Mouse (Mus musculus): Measurements from ENCODE around the gene Padi2. TPM values are rescaled to one million over a fixed set of nuclear protein-coding genes. Genes with fewer than 3 reads are reported as not detected.
A peak's percentile ranks its signal among the peaks of the same experiment; 100 is the strongest.

Gene Padi2
- total RNA-seq, 1 experiment from 2014 or later: 11.0 TPM

GRCm38 (mm10) chr4:140962207-140962909 is 56.2 kb downstream of the Padi2 start:
- no peak for ATAC-seq (replicated peaks in 1 of 2; ENCODE audit: insufficient read depth in 1 of 2, low FRiP score in 2 of 2, low TSS enrichment in 1 of 2, low read depth in 1 of 2, poor library complexity in 2 of 2, severe bottlenecking in 2 of 2)

- ATAC-seq (replicated peaks in 1 of 2; ENCODE audit: insufficient read depth in 1 of 2, low FRiP score in 2 of 2, low TSS enrichment in 1 of 2, low read depth in 1 of 2, poor library complexity in 2 of 2, severe bottlenecking in 2 of 2): no peak
These were observed 56.8 kb downstream of the Padi2 start for GRCm38 (mm10) chr4:140962950-140963349.

- ATAC-seq (replicated peaks in 1 of 2; ENCODE audit: insufficient read depth in 1 of 2, low FRiP score in 2 of 2, low TSS enrichment in 1 of 2, low read depth in 1 of 2, poor library complexity in 2 of 2, severe bottlenecking in 2 of 2): no peak
These were observed 57.9 kb downstream of the Padi2 start for GRCm38 (mm10) chr4:140963941-140964597.

- ATAC-seq (replicated peaks in 1 of 2; ENCODE audit: insufficient read depth in 1 of 2, low FRiP score in 2 of 2, low TSS enrichment in 1 of 2, low read depth in 1 of 2, poor library complexity in 2 of 2, severe bottlenecking in 2 of 2): peak; percentile 34 to 49; a peak in 3 of 4 replicates
These were observed 58.5 kb downstream of the Padi2 start for GRCm38 (mm10) chr4:140964620-140965019.

- ATAC-seq (replicated peaks in 1 of 2; ENCODE audit: insufficient read depth in 1 of 2, low FRiP score in 2 of 2, low TSS enrichment in 1 of 2, low read depth in 1 of 2, poor library complexity in 2 of 2, severe bottlenecking in 2 of 2): no peak
These were observed 61.4 kb downstream of the Padi2 start for GRCm38 (mm10) chr4:140967386-140968159.

GRCm38 (mm10) chr4:140971691-140972090 is 65.5 kb downstream of the Padi2 start:
- ATAC-seq (replicated peaks in 1 of 2; ENCODE audit: insufficient read depth in 1 of 2, low FRiP score in 2 of 2, low TSS enrichment in 1 of 2, low read depth in 1 of 2, poor library complexity in 2 of 2, severe bottlenecking in 2 of 2): no peak

- ATAC-seq (replicated peaks in 1 of 2; ENCODE audit: insufficient read depth in 1 of 2, low FRiP score in 2 of 2, low TSS enrichment in 1 of 2, low read depth in 1 of 2, poor library complexity in 2 of 2, severe bottlenecking in 2 of 2): no peak
These were observed 68.3 kb downstream of the Padi2 start for GRCm38 (mm10) chr4:140974408-140974807.

GRCm38 (mm10) chr4:140975356-140975755 is 69.2 kb downstream of the Padi2 start:
- peak in 1 of 2 experiments; percentile 13; a peak in 2 of 4 replicates for ATAC-seq (replicated peaks in 1 of 2; ENCODE audit: insufficient read depth in 1 of 2, low FRiP score in 2 of 2, low TSS enrichment in 1 of 2, low read depth in 1 of 2, poor library complexity in 2 of 2, severe bottlenecking in 2 of 2)

- ATAC-seq (replicated peaks in 1 of 2; ENCODE audit: insufficient read depth in 1 of 2, low FRiP score in 2 of 2, low TSS enrichment in 1 of 2, low read depth in 1 of 2, poor library complexity in 2 of 2, severe bottlenecking in 2 of 2): no peak
These were observed 71.1 kb downstream of the Padi2 start for GRCm38 (mm10) chr4:140977278-140977677.

- peak; percentile 49 to 57; a peak in 3 of 4 replicates for ATAC-seq (replicated peaks in 1 of 2; ENCODE audit: insufficient read depth in 1 of 2, low FRiP score in 2 of 2, low TSS enrichment in 1 of 2, low read depth in 1 of 2, poor library complexity in 2 of 2, severe bottlenecking in 2 of 2)
These were observed 71.9 kb downstream of the Padi2 start for GRCm38 (mm10) chr4:140977886-140978692.

GRCm38 (mm10) chr4:140981605-140982004 is 75.5 kb downstream of the Padi2 start:
- no peak for ATAC-seq (replicated peaks in 1 of 2; ENCODE audit: insufficient read depth in 1 of 2, low FRiP score in 2 of 2, low TSS enrichment in 1 of 2, low read depth in 1 of 2, poor library complexity in 2 of 2, severe bottlenecking in 2 of 2)

- no peak for ATAC-seq (replicated peaks in 1 of 2; ENCODE audit: insufficient read depth in 1 of 2, low FRiP score in 2 of 2, low TSS enrichment in 1 of 2, low read depth in 1 of 2, poor library complexity in 2 of 2, severe bottlenecking in 2 of 2)
These were observed 76.7 kb downstream of the Padi2 start for GRCm38 (mm10) chr4:140982808-140983207.

- peak; percentile 90 to 92 for ATAC-seq (replicated peaks in 1 of 2; ENCODE audit: insufficient read depth in 1 of 2, low FRiP score in 2 of 2, low TSS enrichment in 1 of 2, low read depth in 1 of 2, poor library complexity in 2 of 2, severe bottlenecking in 2 of 2)
These were observed 77.3 kb downstream of the Padi2 start for GRCm38 (mm10) chr4:140983442-140983841.

GRCm38 (mm10) chr4:140984544-140984943 is 78.4 kb downstream of the Padi2 start:
- ATAC-seq (replicated peaks in 1 of 2; ENCODE audit: insufficient read depth in 1 of 2, low FRiP score in 2 of 2, low TSS enrichment in 1 of 2, low read depth in 1 of 2, poor library complexity in 2 of 2, severe bottlenecking in 2 of 2): no peak

GRCm38 (mm10) chr4:140986024-140986710 is 80.0 kb downstream of the Padi2 start:
- ATAC-seq (replicated peaks in 1 of 2; ENCODE audit: insufficient read depth in 1 of 2, low FRiP score in 2 of 2, low TSS enrichment in 1 of 2, low read depth in 1 of 2, poor library complexity in 2 of 2, severe bottlenecking in 2 of 2): no peak; a peak in 1 of 4 replicates

- peak; percentile 23 to 37; a peak in 3 of 4 replicates for ATAC-seq (replicated peaks in 1 of 2; ENCODE audit: insufficient read depth in 1 of 2, low FRiP score in 2 of 2, low TSS enrichment in 1 of 2, low read depth in 1 of 2, poor library complexity in 2 of 2, severe bottlenecking in 2 of 2)
These were observed 80.7 kb downstream of the Padi2 start, which contains the start of gene Atp13a2 for GRCm38 (mm10) chr4:140986711-140987395. TSS of gene Atp13a2 (plus strand) at chr4:140986873.
